Mouse (Mus musculus) intestine, embryonic 15.5 days (tissue): ENCODE data around the gene Wbp1l. TPM values are rescaled to one million over a fixed set of nuclear protein-coding genes. Genes with fewer than 3 reads are reported as not detected.

Source experiments
- ATAC-seq: fragments of 200-750 bp; cut with Nextera tagmentation; 2 replicates; pipeline ENCODE4 v1.8.0; 2017; ENCODE audit warnings: moderate TSS enrichment, moderate library complexity
- H3K27ac ChIP-seq: fragments of 300-500 bp; sonication (generic); 2 replicates; pipeline ENCODE4 v1.5.1; 2015; ENCODE audit warnings: mild to moderate bottlenecking, inconsistent platforms
- H3K27me3 ChIP-seq: fragments of 300-500 bp; sonication (generic); replicated peaks from 2 replicates; pipeline ENCODE4 v1.6.1; 2015; ENCODE audit warnings: inconsistent platforms
- H3K36me3 ChIP-seq: fragments of 300-500 bp; sonication (generic); 2 replicates; pipeline ENCODE4 v1.6.1; 2015; ENCODE audit warnings: inconsistent platforms
- H3K4me1 ChIP-seq: fragments of 300-500 bp; sonication (generic); replicated peaks from 2 replicates; pipeline ENCODE4 v1.6.1; 2015; ENCODE audit warnings: inconsistent platforms
- H3K4me2 ChIP-seq: fragments of 300-500 bp; sonication (generic); replicated peaks from 2 replicates; pipeline ENCODE4 v1.6.1; 2015; ENCODE audit warnings: mild to moderate bottlenecking, inconsistent platforms
- H3K4me3 ChIP-seq: fragments of 300-500 bp; sonication (generic); replicated peaks from 2 replicates; pipeline ENCODE4 v1.5.1; 2015; ENCODE audit warnings: inconsistent platforms
- H3K9ac ChIP-seq: fragments of 300-500 bp; sonication (generic); 2 replicates; pipeline ENCODE4 v1.6.1; 2015; ENCODE audit warnings: inconsistent platforms
- H3K9me3 ChIP-seq: fragments of 300-500 bp; sonication (generic); 2 replicates; pipeline ENCODE4 v1.6.1; 2016; ENCODE audit warnings: inconsistent platforms
- WGBS: fragments of 180-500 bp; shearing (Covaris S2); methylation state at CpG from one replicate; pipeline ENCODE4 v1.1.7; 2015; 5-methylcytosine and 5-hydroxymethylcytosine counted together
- polyA plus RNA-seq: library from polyadenylated mRNA; unstranded; fragments of >200 nt; fragmentation: Nextera tagmentation; extraction: Ambion mirVana; gene quantifications from 2 replicates; pipeline ENCODE4 v1.2.1, GENCODE M21; 2015

Wbp1l gene
- polyA plus RNA-seq, 1 experiment from 2014 or later: 39.5 TPM

GRCm38 (mm10) chr19:46656151-46656840, 57.4 kb downstream of the Wbp1l start:
- no peak for ATAC-seq

GRCm38 (mm10) chr19:46657339-46658020, 58.6 kb downstream of the Wbp1l start:
- no peaks in the 10 kb centered on the region for H3K27me3 ChIP-seq
- H3K27ac ChIP-seq: no peak overlapping the region
- peaks cover 35% of the 10 kb centered on the region for H3K36me3 ChIP-seq
- H3K9ac ChIP-seq: no peak overlapping the region
- H3K4me1 ChIP-seq: 0 out of 2 replicates have a peak, but pooled peaks cover 5% of the 10 kb centered on the region
- H3K4me3 ChIP-seq: no peak overlapping the region
- WGBS: 93% methylated on average over 3 of the region's 3 CpGs
- H3K4me2 ChIP-seq: no peak overlapping the region
- H3K9me3 ChIP-seq: no peaks in the 10 kb centered on the region
- ATAC-seq: no peak

More at GRCm38 (mm10) chr19:46656151-46656840, 57.4 kb downstream of the Wbp1l start:
- H3K27me3 ChIP-seq: no peaks in the 10 kb centered on the region
- H3K9ac ChIP-seq: no peak overlapping the region
- H3K9me3 ChIP-seq: no peaks in the 10 kb centered on the region
- peaks cover 42% of the 10 kb centered on the region for H3K36me3 ChIP-seq
- WGBS: 86% methylated on average over 21 of the region's 21 CpGs
- H3K27ac ChIP-seq: no peak overlapping the region
- no peak overlapping the region for H3K4me2 ChIP-seq
- H3K4me3 ChIP-seq: no peak overlapping the region
- 0 out of 2 replicates have a peak, but pooled peaks cover 1% of the 10 kb centered on the region for H3K4me1 ChIP-seq

- Histone ChIP-seq H3K4me1 (0 out of 2 replicates have a peak, but pooled peaks cover 5% of the 10 kb centered on the region), H3K9me3 (no peaks in the 10 kb centered on the region), H3K4me2 (no peak overlapping the region), H3K4me3 (no peak overlapping the region), H3K27ac (no peak overlapping the region), H3K27me3 (no peaks in the 10 kb centered on the region), H3K9ac (no peak overlapping the region), H3K36me3 (peaks cover 30% of the 10 kb centered on the region)
- 94% methylated on average over 7 of the region's 7 CpGs for WGBS
- 0 out of 2 replicates have a peak, but pooled peaks have one; percentile 19 for ATAC-seq
These were observed 59.5 kb downstream of the Wbp1l start for GRCm38 (mm10) chr19:46658348-46658747.

- WGBS: 69% methylated on average over 9 of the region's 9 CpGs
- Histone ChIP-seq H3K27ac (no peak overlapping the region), H3K4me1 (0 out of 2 replicates have a peak, but pooled peaks cover 5% of the 10 kb centered on the region), H3K4me2 (no peak overlapping the region), H3K27me3 (no peaks in the 10 kb centered on the region), H3K9ac (no peak overlapping the region), H3K4me3 (no peak overlapping the region), H3K36me3 (peaks cover 25% of the 10 kb centered on the region), H3K9me3 (no peaks in the 10 kb centered on the region)
- peak; percentile 57 for ATAC-seq
These were observed 60.0 kb downstream of the Wbp1l start for GRCm38 (mm10) chr19:46658851-46659250.

- no peak overlapping the region for H3K27ac ChIP-seq
- WGBS: 43% methylated on average over 4 of the region's 4 CpGs
- 0 out of 2 replicates have a peak, but pooled peaks cover 5% of the 10 kb centered on the region for H3K4me1 ChIP-seq
- no peak for ATAC-seq
- H3K4me3 ChIP-seq: no peak overlapping the region
- H3K27me3 ChIP-seq: no peaks in the 10 kb centered on the region
- H3K9me3 ChIP-seq: no peaks in the 10 kb centered on the region
- no peak overlapping the region for H3K9ac ChIP-seq
- peaks cover 8% of the 10 kb centered on the region for H3K36me3 ChIP-seq
- no peak overlapping the region for H3K4me2 ChIP-seq
These were observed 62.6 kb downstream of the Wbp1l start for GRCm38 (mm10) chr19:46661511-46661910.

- H3K27ac ChIP-seq: no peak overlapping the region
- H3K36me3 ChIP-seq: 0 out of 2 replicates have a peak, but pooled peaks cover 2% of the 10 kb centered on the region
- no peak overlapping the region for H3K4me2 ChIP-seq
- 0 out of 2 replicates have a peak, but pooled peaks cover 5% of the 10 kb centered on the region for H3K4me1 ChIP-seq
- no peak overlapping the region for H3K4me3 ChIP-seq
- H3K9ac ChIP-seq: no peak overlapping the region
- WGBS: 69% methylated on average over 8 of the region's 8 CpGs
- no peaks in the 10 kb centered on the region for H3K27me3 ChIP-seq
- no peaks in the 10 kb centered on the region for H3K9me3 ChIP-seq
- no peak for ATAC-seq
These were observed 63.3 kb downstream of the Wbp1l start for GRCm38 (mm10) chr19:46662214-46662613.

GRCm38 (mm10) chr19:46662784-46663183, 63.9 kb downstream of the Wbp1l start:
- H3K36me3 ChIP-seq: no peaks in the 10 kb centered on the region
- H3K27ac ChIP-seq: no peak overlapping the region
- no peaks in the 10 kb centered on the region for H3K9me3 ChIP-seq
- no peak overlapping the region for H3K4me3 ChIP-seq
- H3K9ac ChIP-seq: no peak overlapping the region
- 78% methylated on average over 6 of the region's 6 CpGs for WGBS
- H3K27me3 ChIP-seq: no peaks in the 10 kb centered on the region
- H3K4me2 ChIP-seq: no peak overlapping the region
- 0 out of 2 replicates have a peak, but pooled peaks cover 5% of the 10 kb centered on the region for H3K4me1 ChIP-seq
- ATAC-seq: no peak

DNA sequence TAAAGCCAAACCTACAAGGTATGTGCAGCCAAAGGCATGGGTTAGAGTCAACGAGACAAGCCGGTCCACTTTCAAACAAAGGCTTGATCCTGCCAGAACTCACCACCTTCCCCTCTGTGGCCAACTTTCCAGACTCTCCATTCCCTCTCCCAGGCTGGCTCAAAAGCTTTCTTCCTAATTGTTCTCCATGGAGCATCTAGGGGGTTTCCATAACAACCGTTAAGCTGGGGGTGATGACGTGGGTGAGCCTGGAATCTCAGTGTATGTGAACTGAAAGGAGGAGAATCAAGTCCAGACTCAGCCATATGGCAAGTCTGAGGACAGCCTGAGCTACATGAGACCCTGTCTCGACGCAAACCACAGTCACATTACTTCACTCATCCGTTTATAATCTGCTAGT, 66.6 kb downstream of the Wbp1l start:
- H3K4me2 ChIP-seq: no peak overlapping the region
- 0 out of 2 replicates have a peak, but pooled peaks cover 5% of the 10 kb centered on the region for H3K4me1 ChIP-seq
- no peaks in the 10 kb centered on the region for H3K9me3 ChIP-seq
- 62% methylated on average over 7 of the region's 7 CpGs for WGBS
- ATAC-seq: no peak
- H3K9ac ChIP-seq: no peak overlapping the region
- H3K36me3 ChIP-seq: no peaks in the 10 kb centered on the region
- no peak overlapping the region for H3K4me3 ChIP-seq
- no peaks in the 10 kb centered on the region for H3K27me3 ChIP-seq
- H3K27ac ChIP-seq: no peak overlapping the region

- no peak overlapping the region for H3K4me2 ChIP-seq
- ATAC-seq: no peak
- no peaks in the 10 kb centered on the region for H3K4me1 ChIP-seq
- H3K9me3 ChIP-seq: no peaks in the 10 kb centered on the region
- no peak overlapping the region for H3K27ac ChIP-seq
- no peaks in the 10 kb centered on the region; the same call in 1 of the 2 replicates for H3K27me3 ChIP-seq
- H3K9ac ChIP-seq: no peak overlapping the region
- WGBS: 55% methylated on average over 11 of the region's 11 CpGs
- no peaks in the 10 kb centered on the region for H3K36me3 ChIP-seq
- no peak overlapping the region for H3K4me3 ChIP-seq
These were observed 68.4 kb downstream of the Wbp1l start for GRCm38 (mm10) chr19:46667300-46667699.

- Histone ChIP-seq H3K27me3 (no peaks in the 10 kb centered on the region; the same call in 1 of the 2 replicates), H3K9ac (no peak overlapping the region), H3K4me3 (no peak overlapping the region), H3K36me3 (no peaks in the 10 kb centered on the region), H3K27ac (no peak overlapping the region), H3K4me2 (no peak overlapping the region), H3K9me3 (no peaks in the 10 kb centered on the region), H3K4me1 (no peaks in the 10 kb centered on the region)
- WGBS: 80% methylated on average over 10 of the region's 10 CpGs
- no peak for ATAC-seq
These were observed 69.4 kb downstream of the Wbp1l start for GRCm38 (mm10) chr19:46668263-46668662.

- Histone ChIP-seq H3K9ac (no peak overlapping the region), H3K27me3 (no peaks in the 10 kb centered on the region; the same call in 1 of the 2 replicates), H3K4me3 (no peak overlapping the region), H3K4me1 (no peaks in the 10 kb centered on the region), H3K9me3 (no peaks in the 10 kb centered on the region), H3K36me3 (no peaks in the 10 kb centered on the region), H3K27ac (no peak overlapping the region), H3K4me2 (no peak overlapping the region)
- no peak for ATAC-seq
- WGBS: 69% methylated on average over 5 of the region's 5 CpGs
These were observed 70.9 kb downstream of the Wbp1l start for GRCm38 (mm10) chr19:46669802-46670201.

- WGBS: 33% methylated on average over 13 of the region's 13 CpGs
- Histone ChIP-seq H3K27ac (no peak overlapping the region), H3K9me3 (no peaks in the 10 kb centered on the region), H3K9ac (no peak overlapping the region), H3K4me1 (no peaks in the 10 kb centered on the region), H3K27me3 (no peaks in the 10 kb centered on the region; the same call in 1 of the 2 replicates), H3K36me3 (no peaks in the 10 kb centered on the region), H3K4me3 (no peak overlapping the region), H3K4me2 (no peak overlapping the region)
- peak; percentile 82 for ATAC-seq
These were observed 71.8 kb downstream of the Wbp1l start for GRCm38 (mm10) chr19:46670691-46671090.
